Mouse (Mus musculus) lung, adult 2 months (tissue): Measurements from ENCODE around the gene Mecom.

Source experiments
- CTCF ChIP-seq: fragments of 200-500 bp; IDR thresholded peaks from 2 replicates; pipeline ENCODE4 v1.5.1; 2011; ENCODE audit warnings: mild to moderate bottlenecking, low read length, control low read depth; ENCODE audit not compliant: insufficient read depth
- POLR2A ChIP-seq: fragments of 200-500 bp; IDR thresholded peaks from 2 replicates; pipeline ENCODE4 v1.6.1; 2011; ENCODE audit warnings: low read depth, mild to moderate bottlenecking, control low read depth, low read length, borderline replicate concordance; ENCODE audit errors: extremely low read depth

- TF ChIP-seq CTCF: no peak
- no peak for TF ChIP-seq POLR2A
Observed at GRCm38 (mm10) chr3:30105859-30106258, 441.9 kb downstream of the Mecom start.
